Mouse (Mus musculus) erythroblast, embryonic 14.5 days (primary cell): Measurements from ENCODE around the gene Olfr16.

Source experiments
- GATA1 ChIP-seq: IDR thresholded peaks from 2 replicates; pipeline ENCODE4 v1.6.1; 2012; ENCODE audit warnings: low read length, inconsistent platforms, mixed read lengths
- TAL1 ChIP-seq: IDR thresholded peaks from 3 replicates; pipeline ENCODE4 v1.6.1; 2012; ENCODE audit warnings: low read length, inconsistent platforms, mixed read lengths

- TF ChIP-seq GATA1 = no peak
- no peak for TF ChIP-seq TAL1
Measured at GRCm38 (mm10) chr1:172917115-172917514, 33.1 kb upstream of the Olfr16 start.
